Mouse (Mus musculus): ENCODE measurements at regions not wholly inside any gene's neighbourhood (a gene's known extent, or its start where the extent isn't known, plus 50 kb on each side); places are given as distances from the start of the nearest gene placed in this dataset.

DNA sequence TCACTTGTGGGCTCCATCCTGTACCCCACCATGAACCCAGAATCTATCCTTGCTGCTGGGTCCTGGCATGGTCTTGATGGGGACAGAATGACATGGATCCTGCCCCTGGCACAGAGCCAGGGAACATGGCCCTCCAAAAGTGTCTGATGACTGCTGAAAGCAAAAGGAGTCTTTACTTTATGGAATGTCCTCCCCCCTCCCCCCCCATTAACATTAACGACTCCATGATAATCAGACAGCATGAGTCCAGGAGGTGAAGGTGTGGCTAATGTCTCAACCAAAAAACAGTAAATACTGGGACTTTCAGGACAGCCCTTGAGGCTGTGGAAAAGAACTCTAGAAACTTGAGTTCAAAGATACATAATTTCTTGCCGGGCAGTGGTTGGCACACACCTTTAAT lies 133.9 kb upstream of the Spin1 start:
- no peak for DNase-seq (ENCODE audit: extremely low read depth, low read depth, low spot score)
- 82% methylated on average over 2 of the region's 2 CpGs for WGBS
- Histone ChIP-seq H3K4me3 (ENCODE audit: insufficient read depth, low read depth, low read length) (no peak overlapping the region), H3K36me3 (ENCODE audit: control insufficient read depth, insufficient read depth, low read length) (no peaks in the 10 kb centered on the region), H3K27ac (replicated peaks; ENCODE audit: insufficient read depth, low read depth, low read length) (no peak overlapping the region), H3K79me2 (ENCODE audit: control insufficient read depth, insufficient read depth, low read length) (no peaks in the 10 kb centered on the region), H3K4me1 (ENCODE audit: control insufficient read depth, insufficient read depth, low read length) (no peaks in the 10 kb centered on the region), H3K27me3 (ENCODE audit: control insufficient read depth, insufficient read depth, low read length) (no peaks in the 10 kb centered on the region), H3K9ac (ENCODE audit: low read depth, low read length) (no peak overlapping the region)
- no peak for TF ChIP-seq CTCF (IDR thresholded peaks at IDR 0.05; ENCODE audit: low read depth, low read length)
- TF ChIP-seq POLR2A (IDR thresholded peaks at IDR 0.05; ENCODE audit: extremely low read depth, insufficient read depth, low read length): no peak

DNA sequence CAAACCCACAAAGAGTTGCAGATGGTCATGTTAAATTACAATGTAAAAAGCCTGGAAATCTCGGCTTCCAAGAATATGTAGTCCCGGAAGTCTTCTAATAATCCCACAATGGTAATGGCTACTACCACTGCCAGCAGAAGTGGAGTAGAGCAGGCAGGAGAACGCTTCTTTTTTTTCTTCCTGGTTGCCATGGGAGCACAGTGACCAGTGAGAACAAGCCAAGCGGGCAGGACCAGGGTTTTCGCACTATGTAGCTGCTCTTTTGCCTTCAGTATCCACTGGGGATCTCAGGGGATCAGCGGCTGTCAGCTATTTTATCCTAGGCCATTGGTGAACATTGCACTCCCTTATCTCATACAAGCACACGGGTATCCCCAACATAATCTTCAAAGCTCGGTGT lies 127.3 kb upstream of the Spin1 start:
- Histone ChIP-seq H3K27ac (replicated peaks; ENCODE audit: insufficient read depth, low read depth, low read length) (no peak overlapping the region), H3K9ac (ENCODE audit: low read depth, low read length) (no peak overlapping the region), H3K4me1 (ENCODE audit: control insufficient read depth, insufficient read depth, low read length) (no peaks in the 10 kb centered on the region), H3K79me2 (ENCODE audit: control insufficient read depth, insufficient read depth, low read length) (no peaks in the 10 kb centered on the region), H3K4me3 (ENCODE audit: insufficient read depth, low read depth, low read length) (no peak overlapping the region), H3K36me3 (ENCODE audit: control insufficient read depth, insufficient read depth, low read length) (no peaks in the 10 kb centered on the region), H3K27me3 (ENCODE audit: control insufficient read depth, insufficient read depth, low read length) (no peaks in the 10 kb centered on the region)
- TF ChIP-seq POLR2A (IDR thresholded peaks at IDR 0.05; ENCODE audit: extremely low read depth, insufficient read depth, low read length): no peak
- no peak for TF ChIP-seq CTCF (IDR thresholded peaks at IDR 0.05; ENCODE audit: low read depth, low read length)
- DNase-seq (ENCODE audit: extremely low read depth, low read depth, low spot score): no peak
- WGBS: 75% methylated on average over 8 of the region's 8 CpGs

DNA sequence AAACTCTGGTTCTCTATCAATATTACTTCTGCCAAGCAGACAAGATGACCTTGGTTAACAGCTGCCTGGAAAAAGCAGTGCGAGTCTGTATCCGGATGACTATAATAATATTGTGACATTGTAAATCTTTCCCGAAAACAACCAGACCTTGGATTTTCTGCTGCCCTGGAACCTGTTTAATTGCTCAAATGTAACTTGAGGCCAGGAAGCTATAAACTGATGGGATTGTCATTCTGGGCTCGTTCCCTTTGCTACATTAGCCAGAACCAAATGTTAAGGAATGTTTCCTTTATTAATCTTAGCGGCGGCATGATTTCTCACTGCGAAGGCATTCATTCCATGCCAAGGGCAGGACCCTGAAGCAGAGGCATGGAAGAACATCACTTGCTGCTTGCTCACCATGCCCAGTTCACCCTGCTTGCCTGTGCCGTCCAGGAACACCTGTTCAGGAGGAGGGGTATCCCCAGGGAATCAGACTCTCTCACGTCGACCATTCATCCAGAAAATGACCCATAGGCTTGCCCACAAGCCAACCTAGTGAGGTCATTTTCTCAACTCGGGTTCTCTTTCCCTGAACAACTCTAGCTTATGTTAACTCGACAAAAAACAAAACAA lies 125.3 kb upstream of the Spin1 start:
- no peaks in the 10 kb centered on the region for H3K36me3 ChIP-seq (ENCODE audit: control insufficient read depth, insufficient read depth, low read length)
- no peaks in the 10 kb centered on the region for H3K4me1 ChIP-seq (ENCODE audit: control insufficient read depth, insufficient read depth, low read length)
- no peak overlapping the region for H3K9ac ChIP-seq (ENCODE audit: low read depth, low read length)
- TF ChIP-seq POLR2A (IDR thresholded peaks at IDR 0.05; ENCODE audit: extremely low read depth, insufficient read depth, low read length): no peak
- TF ChIP-seq CTCF (IDR thresholded peaks at IDR 0.05; ENCODE audit: low read depth, low read length): no peak
- no peaks in the 10 kb centered on the region for H3K79me2 ChIP-seq (ENCODE audit: control insufficient read depth, insufficient read depth, low read length)
- WGBS: 85% methylated on average over 12 of the region's 12 CpGs
- H3K27me3 ChIP-seq (ENCODE audit: control insufficient read depth, insufficient read depth, low read length): no peaks in the 10 kb centered on the region
- H3K27ac ChIP-seq (replicated peaks; ENCODE audit: insufficient read depth, low read depth, low read length): no peak overlapping the region
- no peak for DNase-seq (ENCODE audit: extremely low read depth, low read depth, low spot score)
- no peak overlapping the region for H3K4me3 ChIP-seq (ENCODE audit: insufficient read depth, low read depth, low read length)

DNA sequence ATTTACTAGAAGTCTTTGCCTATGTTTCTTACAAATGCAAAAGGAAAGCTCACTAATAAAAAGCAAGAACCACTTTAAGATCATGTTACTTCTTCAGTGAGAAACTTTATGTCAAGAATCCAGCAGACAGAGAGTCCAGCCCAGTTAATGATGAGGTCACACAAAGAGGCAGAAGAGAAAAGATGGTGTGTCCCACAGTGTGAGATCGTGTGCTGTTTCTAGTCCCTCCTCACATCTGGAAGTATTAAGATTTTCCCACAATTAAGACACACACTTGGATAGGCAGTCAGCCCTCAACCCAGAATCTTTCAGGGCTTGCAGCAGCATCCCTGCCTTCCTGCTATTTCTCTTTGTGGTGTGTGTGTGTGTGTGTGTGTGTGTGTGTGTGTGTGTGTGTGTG lies 118.7 kb upstream of the Spin1 start:
- DNase-seq (ENCODE audit: extremely low read depth, low read depth, low spot score): no peak
- Histone ChIP-seq H3K4me1 (ENCODE audit: control insufficient read depth, insufficient read depth, low read length) (no peaks in the 10 kb centered on the region), H3K4me3 (ENCODE audit: insufficient read depth, low read depth, low read length) (no peak overlapping the region), H3K79me2 (ENCODE audit: control insufficient read depth, insufficient read depth, low read length) (no peaks in the 10 kb centered on the region), H3K36me3 (ENCODE audit: control insufficient read depth, insufficient read depth, low read length) (no peaks in the 10 kb centered on the region), H3K27me3 (ENCODE audit: control insufficient read depth, insufficient read depth, low read length) (no peaks in the 10 kb centered on the region), H3K9ac (ENCODE audit: low read depth, low read length) (no peak overlapping the region), H3K27ac (replicated peaks; ENCODE audit: insufficient read depth, low read depth, low read length) (no peak overlapping the region)
- WGBS: 73% methylated on average over 1 of the region's 1 CpGs
- no peak for TF ChIP-seq CTCF (IDR thresholded peaks at IDR 0.05; ENCODE audit: low read depth, low read length)
- TF ChIP-seq POLR2A (IDR thresholded peaks at IDR 0.05; ENCODE audit: extremely low read depth, insufficient read depth, low read length): no peak

DNA sequence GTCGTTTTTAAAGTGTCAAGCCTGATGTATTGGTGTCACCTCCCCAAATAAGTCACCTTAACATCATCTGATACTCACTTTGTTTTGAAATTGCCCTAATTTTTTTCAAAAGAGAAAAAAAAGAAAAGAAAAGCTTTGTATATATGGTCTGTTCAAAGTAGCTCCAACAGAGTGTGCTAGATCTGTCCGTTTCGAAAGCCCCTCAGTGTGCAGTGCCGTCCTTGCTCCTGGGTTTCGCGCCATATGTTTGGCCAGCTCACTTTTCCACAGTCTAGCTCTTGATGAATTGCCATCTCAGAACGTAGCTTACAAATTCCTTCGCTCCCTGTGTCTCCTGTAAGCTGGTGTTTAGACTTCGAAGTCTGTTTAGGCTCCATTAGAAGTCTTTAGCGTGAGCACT lies 117.7 kb upstream of the Spin1 start:
- H3K9ac ChIP-seq (ENCODE audit: low read depth, low read length): no peak overlapping the region
- H3K27ac ChIP-seq (replicated peaks; ENCODE audit: insufficient read depth, low read depth, low read length): no peak overlapping the region
- H3K4me1 ChIP-seq (ENCODE audit: control insufficient read depth, insufficient read depth, low read length): no peaks in the 10 kb centered on the region
- H3K27me3 ChIP-seq (ENCODE audit: control insufficient read depth, insufficient read depth, low read length): no peaks in the 10 kb centered on the region
- no peak overlapping the region for H3K4me3 ChIP-seq (ENCODE audit: insufficient read depth, low read depth, low read length)
- no peaks in the 10 kb centered on the region for H3K79me2 ChIP-seq (ENCODE audit: control insufficient read depth, insufficient read depth, low read length)
- no peaks in the 10 kb centered on the region for H3K36me3 ChIP-seq (ENCODE audit: control insufficient read depth, insufficient read depth, low read length)
- DNase-seq (ENCODE audit: extremely low read depth, low read depth, low spot score): no peak
- WGBS: 76% methylated on average over 10 of the region's 10 CpGs
- no peak for TF ChIP-seq POLR2A (IDR thresholded peaks at IDR 0.05; ENCODE audit: extremely low read depth, insufficient read depth, low read length)
- no peak for TF ChIP-seq CTCF (IDR thresholded peaks at IDR 0.05; ENCODE audit: low read depth, low read length)

- Histone ChIP-seq H3K36me3 (ENCODE audit: control insufficient read depth, insufficient read depth, low read length) (no peaks in the 10 kb centered on the region), H3K79me2 (ENCODE audit: control insufficient read depth, insufficient read depth, low read length) (no peaks in the 10 kb centered on the region), H3K9ac (ENCODE audit: low read depth, low read length) (no peak overlapping the region), H3K4me3 (ENCODE audit: insufficient read depth, low read depth, low read length) (no peak overlapping the region), H3K27ac (replicated peaks; ENCODE audit: insufficient read depth, low read depth, low read length) (no peak overlapping the region), H3K27me3 (ENCODE audit: control insufficient read depth, insufficient read depth, low read length) (no peaks in the 10 kb centered on the region), H3K4me1 (ENCODE audit: control insufficient read depth, insufficient read depth, low read length) (no peaks in the 10 kb centered on the region)
- TF ChIP-seq POLR2A (IDR thresholded peaks at IDR 0.05; ENCODE audit: extremely low read depth, insufficient read depth, low read length) (no peak), CTCF (IDR thresholded peaks at IDR 0.05; ENCODE audit: low read depth, low read length) (no peak)
- 81% methylated on average over 9 of the region's 9 CpGs for WGBS
- DNase-seq (ENCODE audit: extremely low read depth, low read depth, low spot score): no peak
Measured at GRCm38 (mm10) chr13:50991726-50992432, 108.8 kb upstream of the Spin1 start.

Measured in liver, adult 2 months (tissue).